Mouse (Mus musculus) hindbrain, embryonic 10.5 days (tissue): ENCODE results near the gene Mapk8ip3. TPM values are rescaled to one million over a fixed set of nuclear protein-coding genes. Genes with fewer than 3 reads are reported as not detected.

Experiments
- DNase-seq: peaks from one replicate; pipeline ENCODE4 v3.0.0-alpha.2; 2017; ENCODE audit warnings: low spot score
- H3K27ac ChIP-seq: fragments of 300-500 bp; sonication (generic); 2 replicates; pipeline ENCODE4 v1.5.1; 2016; ENCODE audit warnings: mild to moderate bottlenecking, moderate library complexity
- H3K27me3 ChIP-seq: fragments of 300-500 bp; sonication (generic); 2 replicates; pipeline ENCODE4 v1.6.1; 2016; ENCODE audit warnings: mild to moderate bottlenecking; ENCODE audit not compliant: poor library complexity, insufficient read depth, severe bottlenecking
- H3K36me3 ChIP-seq: fragments of 300-500 bp; sonication (generic); 2 replicates; pipeline ENCODE4 v1.6.1; 2016; ENCODE audit warnings: mild to moderate bottlenecking, moderate library complexity
- H3K4me1 ChIP-seq: fragments of 300-500 bp; sonication (generic); replicated peaks from 2 replicates; pipeline ENCODE4 v1.6.1; 2016; ENCODE audit warnings: mild to moderate bottlenecking
- H3K4me3 ChIP-seq: fragments of 300-500 bp; sonication (generic); 2 replicates; pipeline ENCODE4 v1.5.1; 2016; ENCODE audit warnings: mild to moderate bottlenecking, moderate library complexity
- H3K9me3 ChIP-seq: fragments of 300-500 bp; sonication (generic); 2 replicates; pipeline ENCODE4 v1.6.1; 2016; ENCODE audit warnings: mild to moderate bottlenecking, moderate library complexity
- WGBS: fragments of 180-500 bp; shearing (Covaris S2); methylation state at CpG from one replicate; pipeline ENCODE4 v1.1.7; 2016; 5-methylcytosine and 5-hydroxymethylcytosine counted together
- polyA plus RNA-seq: library from polyadenylated mRNA; unstranded; fragments of >200 nt; fragmentation: Nextera tagmentation; extraction: Ambion mirVana; gene quantifications from 2 replicates; pipeline ENCODE4 v1.2.1, GENCODE M21; 2016

The Mapk8ip3 gene
- polyA plus RNA-seq, 1 experiment from 2014 or later = 61.7 TPM

DNA sequence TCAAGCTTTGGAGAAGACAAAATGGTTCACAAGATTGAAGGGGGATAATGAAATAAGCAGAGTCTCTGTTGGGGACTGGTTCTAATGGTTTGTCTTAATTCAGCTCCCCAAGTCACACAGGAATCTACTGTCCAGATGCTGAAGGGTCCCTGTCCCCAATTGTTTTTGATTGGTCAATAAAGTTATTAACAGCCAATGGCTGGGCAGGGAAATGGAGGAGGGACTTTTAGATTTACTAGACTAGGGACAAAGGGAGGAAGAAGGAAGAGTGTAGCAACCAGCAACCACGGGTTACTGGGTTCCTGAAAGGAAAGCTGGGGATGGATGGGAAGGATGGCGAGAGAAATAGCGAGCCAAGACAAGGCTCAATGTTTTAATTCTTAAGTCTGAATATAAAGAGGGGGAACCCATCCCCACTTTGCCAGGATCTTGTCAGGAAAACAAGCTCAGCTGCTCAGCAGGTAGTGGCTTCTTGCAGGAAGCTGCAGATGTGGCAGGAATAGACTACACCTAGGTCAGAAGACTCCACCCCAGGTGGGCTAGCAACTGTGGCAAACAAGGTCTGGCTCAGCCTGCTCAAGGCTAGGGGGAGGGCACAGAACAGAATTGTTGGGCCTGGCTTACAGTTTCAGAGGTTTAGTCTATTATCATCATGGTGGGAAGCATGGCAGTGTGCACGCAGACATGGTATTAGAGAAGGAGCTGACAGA, 62.9 kb downstream of the Mapk8ip3 start:
- peaks cover 19% of the 10 kb centered on the region for H3K4me1 ChIP-seq

DNA sequence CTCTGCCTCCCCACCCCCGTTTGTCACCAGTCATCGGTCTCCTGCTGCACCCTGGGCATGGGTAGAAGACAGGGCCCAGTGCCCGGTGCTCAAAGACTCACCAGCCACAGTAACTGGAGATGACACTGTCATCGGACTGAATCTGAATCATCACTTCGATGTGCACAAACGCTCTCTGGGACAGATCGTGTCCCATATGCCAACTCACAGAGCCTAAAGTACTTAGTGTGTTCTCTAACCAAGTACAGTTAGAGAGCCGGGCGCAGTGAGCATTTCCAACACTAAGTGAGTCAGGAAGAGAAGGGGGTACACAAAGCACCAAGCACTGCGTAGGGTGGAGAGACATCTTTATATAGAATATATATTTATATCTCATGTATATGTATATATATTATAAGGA, 68.9 kb downstream of the Mapk8ip3 start:
- WGBS = 90% methylated on average over 10 of the region's 10 CpGs
- H3K27ac ChIP-seq = no peak overlapping the region
- H3K4me1 ChIP-seq = no peaks in the 10 kb centered on the region
- H3K27me3 ChIP-seq = no peaks in the 10 kb centered on the region
- no peak overlapping the region for H3K4me3 ChIP-seq
- no peak for DNase-seq
- H3K9me3 ChIP-seq = no peaks in the 10 kb centered on the region
- peaks cover 9% of the 10 kb centered on the region; the same call in 1 of the 2 replicates for H3K36me3 ChIP-seq

More for the DNA sequence above, 62.9 kb downstream of the Mapk8ip3 start:
- no peak for DNase-seq
- Histone ChIP-seq H3K9me3 (no peaks in the 10 kb centered on the region), H3K4me3 (no peak overlapping the region), H3K27me3 (no peaks in the 10 kb centered on the region), H3K27ac (no peak overlapping the region), H3K36me3 (no peaks in the 10 kb centered on the region)
- WGBS = 50% methylated on average over 4 of the region's 4 CpGs

DNA sequence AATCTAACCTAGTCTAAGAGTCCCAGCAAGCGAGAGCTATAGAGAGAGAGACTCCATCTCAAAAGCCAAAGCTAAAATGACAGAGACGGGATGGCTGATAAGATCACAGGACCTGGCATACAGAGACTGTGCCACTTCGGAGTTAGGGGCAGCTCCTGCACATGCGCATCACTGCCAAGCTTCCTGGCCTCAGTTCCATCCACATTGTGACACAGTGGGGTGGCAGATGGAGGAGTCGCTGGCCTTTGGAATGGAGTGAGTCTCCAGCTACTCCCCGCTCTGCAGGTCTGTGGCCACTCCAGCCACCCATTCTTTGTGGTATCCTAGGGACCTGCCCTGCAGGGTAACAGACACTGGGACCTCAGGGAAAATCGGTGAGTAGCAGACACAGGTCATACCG, 71.0 kb downstream of the Mapk8ip3 start, which contains the start of gene Igfals:
Igfals (plus strand) TSS at position 222 of the 400 bp plus-strand sequence.
- no peak for DNase-seq
- Histone ChIP-seq H3K9me3 (no peaks in the 10 kb centered on the region), H3K4me3 (no peak within 1 kb of the TSS), H3K27me3 (no peaks in the 10 kb centered on the region), H3K36me3 (peaks cover 30% of the 10 kb centered on the region), H3K4me1 (no peaks in the 10 kb centered on the region), H3K27ac (no peak within 1 kb of the TSS)
- 87% methylated on average over 8 of the region's 8 CpGs for WGBS

DNA sequence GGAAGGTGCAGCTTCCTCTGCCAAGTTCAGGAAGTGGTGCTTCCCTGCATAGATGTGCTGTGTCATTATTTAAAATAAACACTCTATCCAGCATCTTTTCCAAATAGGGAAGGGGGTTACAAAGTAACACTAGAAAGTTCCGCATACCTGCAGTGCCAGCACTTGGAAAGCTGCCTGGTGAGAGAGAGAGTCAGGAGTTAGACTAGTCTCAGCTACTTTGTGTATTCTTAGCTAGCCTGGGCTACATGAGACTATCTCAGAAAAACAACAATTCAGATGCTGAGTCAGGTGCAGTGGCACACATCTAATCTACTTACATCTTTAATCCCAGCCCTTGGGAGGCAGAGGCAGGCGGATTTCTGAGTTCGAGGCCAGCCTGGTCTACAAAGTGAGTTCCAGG, 75.0 kb downstream of the Mapk8ip3 start:
- 96% methylated on average over 3 of the region's 3 CpGs for WGBS
- H3K4me1 ChIP-seq = no peaks in the 10 kb centered on the region
- no peaks in the 10 kb centered on the region for H3K27me3 ChIP-seq
- no peaks in the 10 kb centered on the region for H3K9me3 ChIP-seq
- H3K4me3 ChIP-seq = no peak overlapping the region
- peaks cover 59% of the 10 kb centered on the region for H3K36me3 ChIP-seq
- DNase-seq = no peak
- no peak overlapping the region for H3K27ac ChIP-seq

DNA sequence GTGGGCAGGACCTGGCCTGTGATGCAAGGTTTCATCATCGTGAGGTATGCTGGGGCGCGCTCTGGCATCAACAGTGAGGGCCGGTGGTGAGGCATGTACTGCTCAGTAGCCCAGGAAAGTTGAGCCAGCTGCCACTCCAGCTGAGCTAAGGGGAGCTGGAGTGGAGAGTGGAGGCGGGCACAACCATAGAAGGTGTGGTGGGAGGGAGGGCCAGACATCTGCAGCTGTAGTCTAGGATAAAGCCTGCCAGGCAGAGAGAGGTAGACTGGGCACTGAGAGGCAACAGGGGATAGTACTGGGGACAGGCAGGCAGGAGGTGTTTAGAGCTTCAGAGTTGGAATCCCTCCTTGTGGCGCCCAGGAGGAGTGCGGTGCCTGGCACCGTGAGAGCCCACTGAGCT, 76.7 kb downstream of the Mapk8ip3 start:
- Histone ChIP-seq H3K36me3 (peaks cover 61% of the 10 kb centered on the region), H3K27me3 (no peaks in the 10 kb centered on the region), H3K9me3 (no peaks in the 10 kb centered on the region), H3K4me1 (no peaks in the 10 kb centered on the region), H3K27ac (no peak overlapping the region), H3K4me3 (no peak overlapping the region)
- WGBS = 87% methylated on average over 8 of the region's 8 CpGs
- DNase-seq = no peak

DNA sequence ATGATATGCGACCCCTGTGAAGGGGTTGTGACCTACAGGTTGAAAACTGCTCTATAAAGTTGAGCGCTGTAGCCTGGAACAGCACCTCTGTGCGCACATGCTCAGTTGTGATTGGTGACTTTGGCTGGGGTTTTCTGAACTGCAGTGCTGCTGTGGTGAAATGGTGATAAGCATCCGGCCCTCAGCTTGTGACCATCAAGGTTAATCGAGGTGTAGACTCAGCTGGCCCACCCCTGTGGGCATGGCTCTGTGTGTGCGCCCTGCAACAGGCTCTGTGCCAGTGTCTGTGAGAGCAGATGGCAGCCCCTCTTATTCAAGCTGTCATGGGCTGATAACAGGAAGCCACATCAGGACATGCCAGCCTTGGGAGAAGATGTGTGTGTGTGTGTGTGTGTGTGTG, 77.8 kb downstream of the Mapk8ip3 start:
- Histone ChIP-seq H3K27me3 (no peaks in the 10 kb centered on the region), H3K27ac (no peak overlapping the region), H3K4me1 (no peaks in the 10 kb centered on the region), H3K9me3 (no peaks in the 10 kb centered on the region), H3K4me3 (no peak overlapping the region), H3K36me3 (peaks cover 62% of the 10 kb centered on the region)
- DNase-seq = no peak
- 90% methylated on average over 6 of the region's 6 CpGs for WGBS

DNA sequence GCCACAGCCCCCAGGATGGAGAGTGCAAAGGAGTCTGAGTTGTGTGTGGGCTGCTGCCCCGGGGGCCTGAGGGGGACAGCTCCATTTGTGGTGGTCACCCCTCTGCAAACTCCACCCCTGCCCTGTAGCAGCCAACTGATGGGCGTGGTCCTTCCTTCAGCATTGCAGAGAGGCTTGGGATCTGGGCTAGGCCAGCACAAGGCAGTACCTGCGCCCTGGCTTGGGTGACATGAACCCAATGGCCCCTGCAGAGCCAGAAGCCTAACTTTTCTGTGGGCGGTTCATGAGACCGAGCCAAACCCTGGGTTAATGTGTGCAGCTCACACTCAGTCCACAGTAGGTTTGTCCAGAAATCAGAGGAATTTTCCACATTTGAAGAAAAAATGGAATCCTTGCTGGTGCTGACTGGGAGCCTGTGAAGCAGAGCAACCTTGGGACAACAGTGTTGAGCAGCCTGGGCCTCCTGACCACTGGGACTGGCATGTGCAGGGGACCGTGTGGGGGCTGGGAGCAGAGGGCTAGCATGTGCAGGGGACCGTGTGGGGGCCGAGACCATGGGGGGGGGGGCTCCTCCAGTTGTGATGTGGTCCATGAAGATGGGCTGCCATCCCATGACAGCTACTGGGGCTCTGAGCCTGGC, 78.8 kb downstream of the Mapk8ip3 start:
- H3K4me3 ChIP-seq = no peak overlapping the region
- no peaks in the 10 kb centered on the region for H3K4me1 ChIP-seq
- DNase-seq = no peak
- no peaks in the 10 kb centered on the region for H3K9me3 ChIP-seq
- H3K27ac ChIP-seq = no peak overlapping the region
- peaks cover 70% of the 10 kb centered on the region for H3K36me3 ChIP-seq
- WGBS = 84% methylated on average over 8 of the region's 8 CpGs
- no peaks in the 10 kb centered on the region for H3K27me3 ChIP-seq

DNA sequence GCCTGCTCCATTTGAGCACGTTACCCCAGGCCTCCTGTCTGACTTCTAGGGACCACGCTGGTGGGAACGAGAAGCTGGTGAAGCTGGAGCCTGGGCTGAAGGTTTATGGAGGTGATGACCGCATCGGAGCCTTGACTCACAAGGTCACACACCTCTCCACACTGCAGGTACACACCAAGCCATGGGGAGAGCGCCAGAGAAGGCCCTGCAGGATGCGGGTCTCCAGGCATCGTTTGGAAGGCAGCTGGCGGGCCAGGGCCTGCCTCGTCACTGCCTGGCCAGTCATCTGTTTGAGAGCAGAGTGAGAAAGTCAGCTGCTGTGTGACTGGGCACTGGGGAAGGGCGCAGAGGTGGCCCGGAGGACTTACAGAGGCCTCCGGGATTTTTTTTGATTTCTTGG, 80.2 kb downstream of the Mapk8ip3 start:
- Histone ChIP-seq H3K27me3 (peaks cover 3% of the 10 kb centered on the region), H3K36me3 (peaks cover 60% of the 10 kb centered on the region), H3K9me3 (no peaks in the 10 kb centered on the region), H3K4me3 (0 out of 2 replicates have a peak overlapping the region, but pooled peaks have one; percentile 2), H3K27ac (no peak overlapping the region), H3K4me1 (peaks cover 2% of the 10 kb centered on the region; the same call in 1 of the 2 replicates)
- 92% methylated on average over 13 of the region's 13 CpGs for WGBS
- no peak for DNase-seq

DNA sequence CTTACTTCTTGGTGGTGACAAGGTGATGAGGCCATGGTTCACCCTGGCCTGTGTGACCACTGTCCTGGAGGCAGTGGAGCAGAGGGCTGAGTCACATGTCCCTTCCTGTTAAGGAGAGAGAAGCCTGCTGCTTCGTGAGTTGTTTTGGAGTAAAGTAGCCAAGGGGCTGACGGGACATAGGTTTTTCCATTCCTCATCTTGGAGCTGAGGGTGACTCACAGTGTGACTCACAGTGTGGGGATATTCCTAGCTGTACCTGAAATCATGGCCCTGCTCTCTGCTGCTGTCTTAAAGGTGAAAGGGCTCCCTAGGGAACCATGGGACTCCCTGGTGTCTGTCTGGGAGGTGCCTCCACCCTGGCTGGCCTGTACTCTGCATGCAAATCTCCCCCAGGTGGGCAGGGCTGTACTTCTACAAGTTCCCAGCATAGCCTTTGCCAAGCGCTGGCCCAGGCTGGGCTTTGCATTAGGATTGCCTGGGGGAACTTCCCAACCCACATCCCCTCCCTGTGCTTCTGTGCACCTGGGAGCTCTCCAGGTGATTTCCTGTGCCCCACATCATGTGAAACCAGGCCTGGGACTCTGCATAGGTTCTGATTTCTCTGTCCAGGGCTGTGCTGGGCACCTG, 80.8 kb downstream of the Mapk8ip3 start:
- Histone ChIP-seq H3K9me3 (no peaks in the 10 kb centered on the region), H3K4me3 (0 out of 2 replicates have a peak overlapping the region, but pooled peaks have one; percentile 2), H3K27ac (no peak overlapping the region), H3K4me1 (peaks cover 8% of the 10 kb centered on the region), H3K27me3 (peaks cover 10% of the 10 kb centered on the region), H3K36me3 (peaks cover 53% of the 10 kb centered on the region)
- 82% methylated on average over 3 of the region's 3 CpGs for WGBS
- no peak for DNase-seq

DNA sequence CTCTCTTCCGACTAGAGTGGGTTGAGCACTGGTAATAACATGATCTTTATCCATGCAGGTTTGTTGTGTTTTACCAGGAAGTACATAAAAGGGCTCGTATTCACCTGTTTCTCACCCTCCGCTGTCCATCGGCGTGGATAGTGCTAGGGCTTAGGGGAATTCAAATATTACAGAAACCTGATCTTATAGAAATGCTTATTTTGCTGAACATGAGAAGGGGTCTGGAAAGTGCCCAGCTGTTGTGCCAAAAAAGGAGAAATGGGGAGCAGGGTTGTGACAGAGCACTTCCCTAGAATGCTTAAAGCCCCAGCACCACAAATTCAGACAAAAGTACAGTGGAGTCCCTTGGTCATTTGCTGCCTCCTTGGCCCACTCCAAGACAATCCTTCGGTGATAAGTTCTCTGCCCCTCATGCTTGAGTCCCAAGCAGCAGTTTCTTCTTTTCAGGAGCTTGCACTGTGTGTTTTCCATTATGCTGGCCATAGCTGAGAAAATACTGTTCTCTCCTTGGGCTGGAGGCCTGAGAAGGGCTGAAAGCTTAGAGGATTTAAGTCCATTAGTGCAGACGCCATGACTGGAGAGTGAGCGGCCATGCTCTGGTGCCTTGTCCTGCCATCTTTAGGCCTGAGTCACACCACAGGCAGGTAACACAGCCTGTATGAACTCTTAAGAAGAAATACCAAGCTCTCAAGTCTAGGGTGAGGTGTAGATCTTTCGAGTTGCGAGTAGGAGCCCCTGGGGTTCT, 85.2 kb downstream of the Mapk8ip3 start:
- H3K27ac ChIP-seq = no peak overlapping the region
- WGBS = 80% methylated on average over 10 of the region's 10 CpGs
- peak overlapping the region; percentile 70 for H3K4me3 ChIP-seq
- peaks cover 29% of the 10 kb centered on the region for H3K4me1 ChIP-seq
- no peak for DNase-seq
- peaks cover 20% of the 10 kb centered on the region for H3K36me3 ChIP-seq
- H3K27me3 ChIP-seq = peaks cover 10% of the 10 kb centered on the region
- no peaks in the 10 kb centered on the region for H3K9me3 ChIP-seq

DNA sequence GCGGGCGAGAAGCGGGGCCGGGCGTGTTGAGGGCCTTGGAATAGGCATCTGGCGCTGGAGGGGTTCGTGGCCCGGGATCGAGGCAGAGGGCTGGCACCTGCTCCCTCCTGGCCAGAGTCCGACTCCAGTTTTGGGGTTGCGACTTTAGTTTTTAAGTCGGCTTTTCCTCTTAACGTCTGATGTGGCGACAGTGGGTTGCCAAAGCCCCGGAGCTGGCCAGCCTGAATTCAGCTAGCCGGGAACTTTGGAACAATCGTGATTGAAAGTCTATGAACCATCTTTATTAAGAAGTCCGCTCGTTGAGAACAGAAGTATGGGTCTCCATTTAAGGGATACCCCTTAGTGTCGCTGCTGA, 86.0 kb downstream of the Mapk8ip3 start:
- H3K9me3 ChIP-seq = no peaks in the 10 kb centered on the region
- DNase-seq = no peak
- H3K36me3 ChIP-seq = peaks cover 13% of the 10 kb centered on the region
- H3K4me3 ChIP-seq = peak overlapping the region; percentile 70
- 2% methylated on average over 20 of the region's 20 CpGs for WGBS
- peaks cover 29% of the 10 kb centered on the region for H3K4me1 ChIP-seq
- peaks cover 10% of the 10 kb centered on the region for H3K27me3 ChIP-seq
- H3K27ac ChIP-seq = peak overlapping the region; percentile 93

DNA sequence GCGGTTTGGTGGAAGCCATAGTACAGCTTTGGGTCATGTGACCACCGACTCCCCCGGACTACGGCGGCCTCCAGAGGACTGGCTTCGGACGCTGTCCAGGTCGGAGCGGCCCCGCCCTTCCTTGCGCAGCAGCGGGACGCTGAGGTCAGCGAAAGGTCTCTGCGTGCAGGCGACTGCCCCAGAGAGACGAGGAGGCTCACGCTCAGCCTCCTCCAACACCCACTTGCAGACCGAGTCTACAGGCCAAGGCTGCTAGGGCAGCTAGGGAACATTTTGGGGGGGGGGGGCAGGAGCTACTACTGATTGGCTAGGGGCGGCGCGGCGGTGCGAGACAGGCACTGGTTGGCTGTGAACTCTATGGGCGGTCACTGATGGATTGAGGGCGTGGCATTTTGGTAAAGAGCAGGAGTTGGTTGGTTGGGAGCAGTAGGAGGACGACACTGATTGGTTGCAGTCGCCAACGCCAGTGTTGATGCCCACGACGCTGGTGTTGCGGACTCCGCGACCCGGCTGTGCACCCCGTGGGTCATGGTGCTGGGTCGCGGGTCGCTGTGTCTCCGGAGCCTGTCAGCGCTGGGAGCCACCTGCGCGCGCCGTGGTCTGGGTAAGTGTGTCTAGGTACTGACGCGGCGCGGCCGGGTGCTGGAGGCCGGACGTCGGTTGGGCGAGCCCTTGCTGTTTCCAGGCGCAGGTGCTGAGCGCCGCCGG, 86.6 kb downstream of the Mapk8ip3 start, which contains the start of gene Fahd1:
Fahd1 (minus strand) TSS at position 300 of the 708 bp plus-strand sequence.
- Histone ChIP-seq H3K27ac (peak within 1 kb of the TSS; percentile 93), H3K27me3 (peaks cover 10% of the 10 kb centered on the region), H3K36me3 (peaks cover 13% of the 10 kb centered on the region), H3K4me3 (peak within 1 kb of the TSS; percentile 70), H3K4me1 (peaks cover 29% of the 10 kb centered on the region), H3K9me3 (no peaks in the 10 kb centered on the region)
- peak; percentile 97 for DNase-seq
- WGBS = under 1% methylated on average over 58 of the region's 58 CpGs
